Mouse (Mus musculus) heart, postnatal 4 days (tissue): ENCODE results near the gene Anapc2. TPM values are rescaled to one million over a fixed set of nuclear protein-coding genes. Genes with fewer than 3 reads are reported as not detected.

Experiments
- DNase-seq: peaks from one replicate; pipeline ENCODE4 v3.0.0; 2021
- total RNA-seq, 2 experiments: library from RNA; stranded (reverse); gene quantifications; 2 replicates each; pipeline ENCODE4 v1.2.3; 2021

Anapc2 gene
- total RNA-seq, 2 experiments from 2014 or later, result 49.7 to 53.1 TPM

GRCm38 (mm10) chr2:25304657-25305541 lies 32.6 kb downstream of the Anapc2 start:
- DNase-seq, result peak; percentile 23

- no peak for DNase-seq
Observed at GRCm38 (mm10) chr2:25305587-25306359, 33.5 kb downstream of the Anapc2 start.

- no peak for DNase-seq
Observed at GRCm38 (mm10) chr2:25310180-25310579, 37.9 kb downstream of the Anapc2 start.

- DNase-seq, result no peak
Observed at GRCm38 (mm10) chr2:25310969-25311368, 38.7 kb downstream of the Anapc2 start.

DNA sequence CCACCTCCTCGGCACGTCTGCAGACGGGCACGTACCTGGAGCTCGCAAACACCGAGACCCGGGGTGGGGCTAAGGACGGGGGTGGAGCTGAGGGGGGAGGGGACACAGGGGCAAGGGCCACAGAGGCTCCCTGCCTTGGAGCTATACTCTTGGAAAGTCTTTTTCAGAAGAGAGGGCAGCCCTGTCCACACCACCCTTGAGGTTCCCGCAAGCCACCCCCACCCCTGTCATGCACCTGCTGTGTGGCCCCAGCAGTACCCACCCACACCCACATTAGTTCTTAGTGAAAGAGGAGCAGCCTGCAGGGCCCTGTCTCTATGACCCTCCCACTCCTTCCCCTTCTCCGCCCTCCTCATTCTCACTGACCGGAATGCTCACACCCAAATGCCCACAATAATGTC lies 39.2 kb downstream of the Anapc2 start:
- DNase-seq, result no peak

- DNase-seq, result no peak
Observed at GRCm38 (mm10) chr2:25318119-25318966, 46.1 kb downstream of the Anapc2 start.

- peak; percentile 78 for DNase-seq
Observed at GRCm38 (mm10) chr2:25318971-25319773, 46.9 kb downstream of the Anapc2 start, which contains the start of gene Grin1. Grin1 (minus strand) TSS chr2:25319187.

GRCm38 (mm10) chr2:25320084-25320483 lies 47.8 kb downstream of the Anapc2 start:
- no peak for DNase-seq

GRCm38 (mm10) chr2:25326036-25326435 lies 53.8 kb downstream of the Anapc2 start:
- no peak for DNase-seq

DNA sequence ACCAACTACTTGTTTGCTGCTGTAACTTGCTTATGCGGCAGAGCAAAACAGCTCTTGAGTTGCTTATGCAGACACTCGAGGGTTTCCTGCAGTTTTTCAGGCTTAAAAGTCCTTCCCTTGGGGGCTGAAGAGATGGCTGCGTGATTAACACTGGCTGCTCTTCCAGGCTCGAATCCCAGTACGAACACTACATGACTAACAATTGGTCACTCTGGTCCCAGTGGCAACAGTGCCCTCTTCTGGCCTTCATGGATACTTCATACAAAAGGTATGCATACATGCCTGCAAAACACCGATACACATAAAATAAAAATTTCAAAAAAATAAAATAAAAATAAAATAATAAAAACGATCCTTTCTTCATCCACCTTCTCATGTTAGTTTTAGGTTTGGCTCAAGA lies 56.2 kb downstream of the Anapc2 start:
- DNase-seq, result peak; percentile 41

DNA sequence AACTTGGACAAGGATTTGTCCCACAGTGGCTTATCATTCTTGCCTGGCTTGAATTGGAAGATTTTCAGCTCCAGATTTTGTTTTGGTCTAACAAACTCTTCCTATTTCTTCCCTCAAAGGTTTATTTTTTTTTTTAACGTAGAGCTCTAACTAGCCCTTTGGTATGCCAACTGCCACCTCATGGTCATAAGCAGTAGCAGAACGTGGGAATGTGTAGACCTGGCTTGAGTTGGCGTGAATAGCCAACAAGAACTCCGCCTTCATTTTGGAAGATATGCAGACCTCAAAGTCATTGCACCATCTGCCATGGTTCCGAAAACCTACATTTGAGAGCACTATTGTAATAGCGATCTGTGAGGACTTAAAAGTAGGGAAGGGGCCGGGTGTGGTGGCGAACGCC lies 59.2 kb downstream of the Anapc2 start:
- DNase-seq, result no peak

DNA sequence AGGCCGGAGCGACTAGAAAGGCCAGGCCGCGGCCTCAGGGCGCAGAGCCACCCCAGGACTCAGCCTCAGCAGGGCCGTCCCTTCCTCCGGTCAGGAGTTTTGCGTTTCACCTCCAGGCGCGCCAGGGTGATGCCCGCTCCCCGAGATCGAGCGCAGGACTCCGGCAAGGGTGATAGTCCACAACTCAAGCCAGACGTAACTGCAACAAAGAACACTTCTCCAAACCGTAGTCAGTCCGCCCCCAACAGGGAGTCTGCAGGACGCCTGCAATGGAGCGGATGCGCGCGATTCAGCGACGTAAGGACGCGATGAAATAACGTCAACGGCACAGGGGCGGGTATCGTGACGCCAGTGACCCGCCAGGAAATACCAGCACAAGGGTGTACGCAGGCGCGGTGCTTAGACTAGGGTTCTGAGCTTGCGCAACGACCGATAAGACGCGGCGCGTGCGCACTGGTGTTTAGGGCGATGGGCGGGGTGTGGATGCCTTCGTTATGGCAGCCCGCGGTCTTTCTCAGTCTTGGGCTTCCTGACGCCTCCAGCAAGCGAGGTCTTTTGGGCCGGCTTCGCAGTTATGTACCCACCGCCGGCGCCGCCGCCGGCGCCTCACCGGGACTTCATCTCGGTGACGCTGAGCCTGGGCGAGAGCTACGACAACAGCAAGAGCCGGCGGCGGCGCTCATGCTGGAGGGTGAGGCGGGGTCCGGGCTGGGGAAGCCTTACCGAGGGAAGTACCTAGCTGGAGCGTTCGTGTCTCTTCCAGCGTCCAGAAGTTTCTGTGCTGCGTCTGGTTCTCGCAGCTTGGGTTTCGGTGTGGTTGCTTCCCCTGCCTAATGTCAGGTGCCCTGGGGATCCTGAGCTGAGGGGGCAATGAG lies 60.2 kb downstream of the Anapc2 start, which contains the start of gene Man1b1:
Gene Man1b1 (plus strand): TSS at position 53 of the 875 bp plus-strand sequence.
- DNase-seq, result peak; percentile 99

- DNase-seq, result no peak
Observed at GRCm38 (mm10) chr2:25333569-25333968, 61.3 kb downstream of the Anapc2 start.

Other genes with a start within 250 kb of the Anapc2 start
- 10 to 100 TPM; 45.8 to 47.8 TPM for gene Nsmf, start 218.1 kb upstream of the Anapc2 start, total RNA-seq
- not detected for gene Entpd8, start 192.2 kb upstream of the Anapc2 start, total RNA-seq
- not detected for gene Noxa1, start 177.3 kb upstream of the Anapc2 start, total RNA-seq
- gene Nrarp, start 91.7 kb upstream of the Anapc2 start, total RNA-seq, result 10 to 100 TPM; 31.2 to 33.4 TPM
- gene Tor4a, start 75.6 kb upstream of the Anapc2 start, total RNA-seq, result 1 to 10 TPM; 4.4 to 5.8 TPM
- gene Nelfb, start 61.0 kb upstream of the Anapc2 start, total RNA-seq, result 10 to 100 TPM; 43.4 to 44.5 TPM
- not detected for gene Stpg3, start 57.8 kb upstream of the Anapc2 start, total RNA-seq
- gene Fam166a, start 53.7 kb upstream of the Anapc2 start, total RNA-seq, result not detected
- 100 to 1,000 TPM; 415 to 442 TPM for gene Tubb4b, start 47.8 kb upstream of the Anapc2 start, total RNA-seq
- not detected for gene Slc34a3, start 38.1 kb upstream of the Anapc2 start, total RNA-seq
- not detected for gene Rnf224, start 35.7 kb upstream of the Anapc2 start, total RNA-seq
- 1 to 10 TPM; 1.5 to 3.0 TPM for gene Rnf208, start 30.2 kb upstream of the Anapc2 start, total RNA-seq
- gene Cysrt1, start 30.0 kb upstream of the Anapc2 start, total RNA-seq, result not detected
- gene AL732309.1, start 25.6 kb upstream of the Anapc2 start, total RNA-seq, result 1 to 10 TPM; 1.3 to 1.8 TPM
- 10 to 100 TPM; 16.9 to 18.1 TPM for gene Tmem203, start 17.0 kb upstream of the Anapc2 start, total RNA-seq
- 1 to 10 TPM; 4.9 to 5.7 TPM for gene Tprn, start 9.9 kb upstream of the Anapc2 start, total RNA-seq
- gene Ssna1, start within 50 bp of the Anapc2 start, total RNA-seq, result 10 to 100 TPM; 60.0 to 62.0 TPM
- gene Tmem210, start 15.7 kb downstream of the Anapc2 start, total RNA-seq, result not detected
- gene Lrrc26, start 17.4 kb downstream of the Anapc2 start, total RNA-seq, result not detected
- not detected for gene Grin1, start 46.7 kb downstream of the Anapc2 start, total RNA-seq
- 10 to 100 TPM; 27.2 to 28.6 TPM for gene Man1b1, start 59.9 kb downstream of the Anapc2 start, total RNA-seq
- gene Dpp7, start 83.9 kb downstream of the Anapc2 start, total RNA-seq, result 1 to 10 TPM; 4.7 to 5.2 TPM
- gene Uap1l1, start 93.2 kb downstream of the Anapc2 start, total RNA-seq, result 1 to 10 TPM; 7.3 to 9.5 TPM
- 10 to 100 TPM in 1 of 2 experiments, 1 to 10 TPM in 1; 8.7 to 10.8 TPM for gene Sapcd2, start 99.8 kb downstream of the Anapc2 start, total RNA-seq
- 1 to 10 TPM; 5.7 to 8.5 TPM for gene Entpd2, start 123.4 kb downstream of the Anapc2 start, total RNA-seq
- gene Npdc1, start 126.9 kb downstream of the Anapc2 start, total RNA-seq, result 10 to 100 TPM; 33.1 to 35.2 TPM
- gene Fut7, start 150.8 kb downstream of the Anapc2 start, total RNA-seq, result under 1 TPM in 1 of 2 experiments, not detected in 1; 0.11 TPM
- gene Abca2, start 156.2 kb downstream of the Anapc2 start, total RNA-seq, result 10 to 100 TPM; 19.4 to 20.7 TPM
- gene Clic3, start 184.4 kb downstream of the Anapc2 start, total RNA-seq, result 1 to 10 TPM; 2.8 to 4.1 TPM
- 10 to 100 TPM; 30.5 to 32.8 TPM for gene Paxx, start 188.6 kb downstream of the Anapc2 start, total RNA-seq
- 100 to 1,000 TPM; 117 to 137 TPM for gene Ptgds, start 197.6 kb downstream of the Anapc2 start, total RNA-seq
- not detected for gene Lcn12, start 221.4 kb downstream of the Anapc2 start, total RNA-seq
- gene Fbxw5, start 228.3 kb downstream of the Anapc2 start, total RNA-seq, result 10 to 100 TPM; 93.6 to 98.6 TPM
- gene C8g, start 229.2 kb downstream of the Anapc2 start, total RNA-seq, result under 1 TPM in 1 of 2 experiments, not detected in 1; 0.45 TPM